Mouse (Mus musculus): ENCODE results near the gene Zfp467. TPM values are rescaled to one million over a fixed set of nuclear protein-coding genes. Genes with fewer than 3 reads are reported as not detected.

The Zfp467 gene
- 3.5 to 6.8 TPM (median 6.4 TPM) in 4 replicates for total RNA-seq (2023)

DNA sequence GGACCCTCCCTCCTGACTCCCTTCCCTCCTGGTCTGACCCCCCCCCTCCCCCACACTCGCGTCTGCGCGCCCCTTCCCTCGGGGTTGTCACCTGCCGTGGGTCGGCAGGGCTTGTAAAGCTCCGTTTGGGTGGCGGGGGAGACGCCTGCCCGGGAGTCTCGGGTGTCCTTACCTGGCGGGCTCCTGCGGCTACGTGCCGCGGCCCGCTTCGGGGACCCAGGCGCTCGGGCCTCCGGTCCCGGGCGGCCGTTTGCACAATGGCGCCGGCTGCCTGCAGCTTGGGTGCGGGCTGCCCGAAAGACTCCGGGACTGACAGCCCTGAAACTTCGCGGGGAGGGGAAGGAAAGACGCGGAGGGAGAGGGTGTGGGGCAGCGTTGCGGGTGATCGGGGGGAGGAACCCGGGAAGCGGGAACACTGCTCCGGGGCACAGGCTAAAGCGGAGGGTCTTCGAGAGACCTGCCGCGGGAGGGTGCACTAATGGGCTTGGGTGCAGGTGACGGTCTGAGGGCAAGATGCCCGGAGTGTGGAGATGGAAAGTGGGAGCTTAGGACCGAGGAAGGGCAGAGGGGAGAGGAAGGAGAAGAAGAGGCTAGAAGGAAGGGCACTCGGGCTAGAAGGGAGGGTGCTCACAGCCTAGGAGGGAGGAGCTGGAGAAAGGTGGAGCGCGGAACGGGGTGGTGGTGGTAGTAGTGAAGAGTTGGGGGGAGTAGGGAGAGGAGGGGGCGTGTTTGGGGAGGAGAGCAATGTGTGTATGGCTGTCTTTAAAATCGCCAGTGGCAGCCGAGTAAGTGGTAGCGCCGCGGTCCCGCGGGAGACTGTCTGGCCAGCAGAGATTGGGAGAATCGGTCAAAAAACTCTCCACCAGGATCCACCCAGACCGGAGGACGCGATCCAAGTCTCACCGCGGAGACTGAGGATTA is at the start of gene Zfp467:
Gene Zfp467 (minus strand): TSS at position 645 of the 921 bp plus-strand sequence.

DNA sequence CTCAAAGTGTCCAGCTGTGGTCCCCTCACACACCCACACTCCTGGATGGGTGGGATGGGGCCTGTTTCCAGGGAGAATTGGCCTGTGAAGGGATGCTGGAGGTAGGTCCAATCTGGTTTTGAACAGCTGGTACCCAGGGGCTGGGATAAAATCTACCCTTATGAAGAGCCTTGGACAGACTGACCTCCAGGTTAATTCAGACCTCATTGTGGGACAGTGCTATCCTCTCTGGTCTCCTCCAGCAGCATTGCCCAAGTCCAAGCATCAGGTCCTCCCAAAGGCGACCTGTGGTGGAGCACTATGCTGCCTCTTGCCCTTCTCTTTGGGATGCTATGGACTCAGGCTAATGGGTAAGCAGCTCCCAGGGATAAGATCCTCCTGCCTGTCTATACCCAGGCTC is 2.3 kb upstream of the Zfp467 start, which contains the start of gene Sspo:
Gene Sspo (plus strand): TSS at position 301 of the 400 bp plus-strand sequence.

DNA sequence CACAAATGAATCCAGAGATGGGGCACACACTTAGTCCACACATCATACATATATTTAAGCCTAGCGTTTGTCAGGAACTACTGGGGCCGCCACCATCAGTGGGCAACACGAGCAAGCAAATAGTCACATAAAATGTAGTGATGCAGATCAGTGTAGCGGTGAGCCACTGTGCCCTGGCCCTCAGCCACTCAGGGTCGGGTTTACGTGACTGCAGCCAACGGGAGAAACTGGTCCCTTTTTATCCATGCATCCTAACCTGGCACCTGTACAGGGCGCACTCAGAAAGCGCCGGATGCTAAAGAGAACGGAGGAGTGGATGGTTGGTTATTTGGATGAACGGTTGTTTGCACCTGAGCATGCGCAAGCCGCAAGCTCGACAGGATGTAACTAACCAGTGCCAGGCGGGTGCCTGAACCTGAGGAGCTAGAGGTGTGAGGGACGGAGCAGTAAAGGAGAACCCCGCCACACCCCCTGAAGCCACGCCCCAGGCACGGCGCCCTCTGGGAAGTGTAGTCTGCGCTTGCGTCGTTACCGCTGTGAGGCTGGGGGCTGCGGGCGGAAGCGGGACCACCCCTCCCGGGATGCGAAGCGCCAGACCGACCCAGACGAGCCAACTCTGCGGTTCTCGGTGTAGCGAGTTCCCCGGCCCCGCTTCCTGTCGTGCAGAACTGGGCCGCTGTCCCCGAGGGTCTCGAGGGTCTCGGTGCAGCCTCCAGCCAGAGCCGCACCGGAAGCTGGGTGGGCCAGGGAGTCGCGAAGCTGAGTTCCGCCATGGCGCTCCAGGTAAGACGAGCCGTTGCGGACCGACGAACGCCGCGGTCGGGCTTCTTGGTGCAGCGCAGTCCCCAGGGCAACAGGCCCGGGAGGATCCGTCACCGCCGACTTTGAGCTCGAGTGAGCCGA is 50.3 kb downstream of the Zfp467 start, which contains the start of gene Krba1:
Gene Krba1 (plus strand): TSS at position 482 of the 903 bp plus-strand sequence.

Other genes starting within 250 kb of the Zfp467 start
- gene Krba1, start 50.2 kb downstream of the Zfp467 start, total RNA-seq (2023), result 23.7 to 25.7 TPM (median 24.7 TPM) in 4 replicates
- 0.06 to 0.39 TPM (median 0.09 TPM) in 3 of 4 replicates, not detected in the other for gene Sspo, start 2.4 kb upstream of the Zfp467 start, total RNA-seq (2023)
- 0.60 to 1.6 TPM (median 0.81 TPM) in 3 of 4 replicates, not detected in the other for gene Atp6v0e2, start 91.8 kb upstream of the Zfp467 start, total RNA-seq (2023)
- gene Lrrc61, start 109.0 kb upstream of the Zfp467 start, total RNA-seq (2023), result 37.3 to 57.1 TPM (median 41.3 TPM) in 4 replicates
- gene Rarres2, start 127.0 kb upstream of the Zfp467 start, total RNA-seq (2023), result 0.86 to 0.88 TPM in 2 of 4 replicates, not detected in the others
- gene Gm45021, start 143.8 kb upstream of the Zfp467 start, total RNA-seq (2023), result not detected in 4 replicates
- gene Repin1, start 148.1 kb upstream of the Zfp467 start, total RNA-seq (2023), result 5.2 to 8.7 TPM (median 7.0 TPM) in 4 replicates
- 3.2 to 4.3 TPM in 2 of 4 replicates, not detected in the others for gene Gm44965, start 148.1 kb upstream of the Zfp467 start, total RNA-seq (2023)
- gene Zfp775, start 156.2 kb upstream of the Zfp467 start, total RNA-seq (2023), result 2.6 to 7.6 TPM (median 3.5 TPM) in 4 replicates
- 0.15 TPM in 1 of 4 replicates, not detected in the others for gene AI854703, start 180.9 kb upstream of the Zfp467 start, total RNA-seq (2023)
- gene Gimap8, start 201.4 kb upstream of the Zfp467 start, total RNA-seq (2023), result 120 to 134 TPM (median 126 TPM) in 4 replicates
- 43.3 to 49.9 TPM (median 44.9 TPM) in 4 replicates for gene Gimap9, start 230.3 kb upstream of the Zfp467 start, total RNA-seq (2023)
- 125 to 156 TPM (median 132 TPM) in 4 replicates for gene Gimap4, start 238.7 kb upstream of the Zfp467 start, total RNA-seq (2023)